Comparison of ENCODE assay signal across 25 mouse cellular contexts in genomic region chr15:62171632-62172031, GRCm38 (mm10).
DNase-seq lines count a peak whose midpoint lies in the region; ATAC-seq and TF ChIP-seq lines count a peak whose summit lies in the region.
"Had no signal": no experiment of that assay in that cellular context is flagged by ENCODE, and none has a peak within 500 bp of the region (broad histone marks: within the 10 kb centered on the region; RNA-seq: fewer than 3 reads in every experiment).

No protein-coding gene starts in this region.

- H3K4me2 ChIP-seq in liver, embryonic 13.5 days = no peak overlapping the region
- no peak overlapping the region for H3K4me2 ChIP-seq in liver, embryonic 11.5 days
- peak overlapping the region; percentile 23 for H3K4me2 ChIP-seq in CH12.LX (ENCODE audit: insufficient read depth, low read depth, poor library complexity, severe bottlenecking)
- H3K4me2 ChIP-seq in liver, postnatal 0 days (ENCODE audit: low read depth, low read length) = no peak overlapping the region
- H3K4me2 ChIP-seq: embryonic facial prominence, embryonic 12.5 days; forebrain, embryonic 12.5 days had no signal

- no peak overlapping the region for H3K9ac ChIP-seq in liver, embryonic 13.5 days
- H3K9ac ChIP-seq in liver, embryonic 11.5 days (ENCODE audit: low read depth, low read length) = no peak overlapping the region
- 0 out of 2 replicates have a peak overlapping the region, but pooled peaks have one; percentile 4 for H3K9ac ChIP-seq in CH12.LX (ENCODE audit: insufficient read depth, low read depth)
- no peak overlapping the region for H3K9ac ChIP-seq in liver, postnatal 0 days (replicated peaks)
- H3K9ac ChIP-seq: embryonic facial prominence, embryonic 12.5 days; forebrain, embryonic 12.5 days had no signal

- in situ Hi-C loops in CH12.LX (cut with MboI; ENCODE audit: low pct_ligation_motif_present, low pct_unique_long_range_greater_than_20kb, low sequenced_read_pairs) = no loop called here

- peak overlapping the region; percentile 41 for H3K27ac ChIP-seq in liver, embryonic 13.5 days
- no peak overlapping the region for H3K27ac ChIP-seq in liver, embryonic 11.5 days (ENCODE audit: low read depth, low read length)
- H3K27ac ChIP-seq in spleen, adult 2 months (ENCODE audit: insufficient read depth, low read length) = peak overlapping the region; percentile 67
- peak overlapping the region; percentile 58 for H3K27ac ChIP-seq in CH12.LX (ENCODE audit: insufficient read depth, low read depth)
- peak overlapping the region; percentile 1; the same call in 1 of the 2 replicates for H3K27ac ChIP-seq in liver, postnatal 0 days (ENCODE audit: low read depth)
- H3K27ac ChIP-seq in embryonic facial prominence, embryonic 10.5 days (replicated peaks) = no peak overlapping the region
- H3K27ac ChIP-seq: embryonic facial prominence, embryonic 12.5 days; forebrain, embryonic 10.5 days; forebrain, embryonic 12.5 days had no signal

- H3K27me3 ChIP-seq in liver, embryonic 13.5 days = no peaks in the 10 kb centered on the region
- H3K27me3 ChIP-seq in liver, embryonic 11.5 days (replicated peaks; ENCODE audit: control insufficient read depth, insufficient read depth, low read length) = no peaks in the 10 kb centered on the region
- H3K27me3 ChIP-seq in spleen, adult 2 months (ENCODE audit: control insufficient read depth, insufficient read depth, low read length) = no peaks in the 10 kb centered on the region
- H3K27me3 ChIP-seq in CH12.LX (replicated peaks) = no peaks in the 10 kb centered on the region
- no peaks in the 10 kb centered on the region for H3K27me3 ChIP-seq in liver, postnatal 0 days (ENCODE audit: insufficient read depth, low read length)
- H3K27me3 ChIP-seq in embryonic facial prominence, embryonic 10.5 days (replicated peaks; ENCODE audit: low read depth, poor library complexity, severe bottlenecking) = no peaks in the 10 kb centered on the region
- H3K27me3 ChIP-seq: embryonic facial prominence, embryonic 12.5 days; forebrain, embryonic 12.5 days had no signal

- TF ChIP-seq RAD21 in CH12.LX (IDR thresholded peaks at IDR 0.05; ENCODE audit: low read depth, low read length) = no peak; the same call in 1 of the 2 replicates

- peaks cover 5% of the 10 kb centered on the region; the same call in 1 of the 2 replicates for H3K36me3 ChIP-seq in liver, embryonic 13.5 days
- peaks cover 3% of the 10 kb centered on the region; the same call in 1 of the 2 replicates for H3K36me3 ChIP-seq in liver, embryonic 11.5 days (ENCODE audit: control insufficient read depth, insufficient read depth, low read length)
- no peaks in the 10 kb centered on the region for H3K36me3 ChIP-seq in spleen, adult 2 months (ENCODE audit: control insufficient read depth, insufficient read depth, low read length)
- peaks cover 31 to 82% of the 10 kb centered on the region in 2 experiments for H3K36me3 ChIP-seq in CH12.LX (replicated peaks in 1 of 2; ENCODE audit: control insufficient read depth in 1 of 2, insufficient read depth in 1 of 2, low read length in 1 of 2)
- H3K36me3 ChIP-seq in liver, postnatal 0 days (replicated peaks; ENCODE audit: insufficient read depth, low read length) = no peaks in the 10 kb centered on the region
- no peaks in the 10 kb centered on the region for H3K36me3 ChIP-seq in embryonic facial prominence, embryonic 10.5 days (replicated peaks)
- H3K36me3 ChIP-seq: embryonic facial prominence, embryonic 12.5 days; forebrain, embryonic 10.5 days; forebrain, embryonic 12.5 days had no signal

- no peaks in the 10 kb centered on the region for H3K9me3 ChIP-seq in liver, embryonic 13.5 days (replicated peaks)
- no peaks in the 10 kb centered on the region for H3K9me3 ChIP-seq in liver, embryonic 11.5 days (ENCODE audit: control insufficient read depth, low read length)
- no peaks in the 10 kb centered on the region for H3K9me3 ChIP-seq in CH12.LX (replicated peaks; ENCODE audit: low read length)
- H3K9me3 ChIP-seq in liver, postnatal 0 days (ENCODE audit: low read length) = no peaks in the 10 kb centered on the region
- H3K9me3 ChIP-seq in embryonic facial prominence, embryonic 10.5 days = no peaks in the 10 kb centered on the region
- H3K9me3 ChIP-seq: embryonic facial prominence, embryonic 12.5 days; forebrain, embryonic 10.5 days; forebrain, embryonic 12.5 days had no signal

- no peak for TF ChIP-seq POLR2A in spleen, adult 2 months (IDR thresholded peaks at IDR 0.05; ENCODE audit: low read depth, low read length)
- no peak; the same call in 1 of the 2 replicates for TF ChIP-seq POLR2A in CH12.LX (IDR thresholded peaks at IDR 0.05; ENCODE audit: low read depth, low read length)

- TF ChIP-seq EP300 in CH12.LX (IDR thresholded peaks at IDR 0.05; ENCODE audit: low read length) = peak; percentile 51; the same call in 1 of the 2 replicates
- TF ChIP-seq EP300 in liver, postnatal 0 days (IDR thresholded peaks at IDR 0.05; ENCODE audit: low read depth) = no peak

- no peak overlapping the region for H3K4me3 ChIP-seq in liver, embryonic 13.5 days (replicated peaks)
- H3K4me3 ChIP-seq in liver, embryonic 11.5 days (ENCODE audit: low read depth, low read length) = no peak overlapping the region
- H3K4me3 ChIP-seq in spleen, adult 2 months (ENCODE audit: extremely low read depth, insufficient read depth, insufficient read length) = no peak overlapping the region
- no peak overlapping the region for H3K4me3 ChIP-seq in CH12.LX (replicated peaks in 1 of 3; ENCODE audit: low read depth in 2 of 3, low read length in 2 of 3, poor library complexity in 1 of 3)
- H3K4me3 ChIP-seq in liver, postnatal 0 days (ENCODE audit: low read depth, low read length) = no peak overlapping the region
- H3K4me3 ChIP-seq in embryonic facial prominence, embryonic 10.5 days = no peak overlapping the region
- H3K4me3 ChIP-seq: embryonic facial prominence, embryonic 12.5 days; erythroblast, embryonic 14.5 days; forebrain, embryonic 10.5 days; forebrain, embryonic 12.5 days had no signal

- no peak for DNase-seq in liver, embryonic 13.5 days
- no peak for DNase-seq in liver, embryonic 11.5 days (ENCODE audit: low spot score)
- DNase-seq in spleen, adult 2 months (ENCODE audit: low read depth in 1 of 2, low spot score in 2 of 2) = no peak
- no peak for DNase-seq in spleen, adult 12 weeks (ENCODE audit: low spot score)
- no peak for DNase-seq in CH12.LX (ENCODE audit: extremely low read depth)
- DNase-seq in liver, postnatal 0 days = no peak
- DNase-seq in embryonic facial prominence, embryonic 10.5 days (ENCODE audit: low spot score) = no peak
- DNase-seq: adrenal gland, adult 8-10 months; adrenal gland, postnatal 14 days; adrenal gland, postnatal 36 days; cerebellum, adult 11 months; cerebellum, adult 18-20 months; cerebellum, adult 8-10 months; cerebellum, adult 9-11 months; cerebellum, postnatal 14 days; cerebellum, postnatal 36 days; embryo, embryonic 11 days had no signal

- 73% methylated on average over 7 of the region's 7 CpGs for WGBS in liver, embryonic 13.5 days (ENCODE audit: insufficient replicate concordance)
- WGBS in liver, embryonic 11.5 days = 71% methylated on average over 7 of the region's 7 CpGs
- WGBS in spleen, adult 2 months = 54% methylated on average over 7 of the region's 7 CpGs
- 77% methylated on average over 7 of the region's 7 CpGs for WGBS in liver, postnatal 0 days (ENCODE audit: insufficient replicate concordance)
- 85% methylated on average over 7 of the region's 7 CpGs for WGBS in embryonic facial prominence, embryonic 10.5 days

- dilution Hi-C loops in CH12.LX (cut with MboI; ENCODE audit: extremely low pct_ligation_motif_present, extremely low pct_unique_long_range_greater_than_20kb, low sequenced_read_pairs) = no loop called here

- H3K4me1 ChIP-seq in liver, embryonic 13.5 days (replicated peaks) = peaks cover 63% of the 10 kb centered on the region
- peaks cover 41% of the 10 kb centered on the region for H3K4me1 ChIP-seq in liver, embryonic 11.5 days (replicated peaks; ENCODE audit: control insufficient read depth, insufficient read depth, low read length)
- H3K4me1 ChIP-seq in spleen, adult 2 months (ENCODE audit: control insufficient read depth, insufficient read depth, insufficient read length) = peaks cover 54% of the 10 kb centered on the region
- H3K4me1 ChIP-seq in CH12.LX (ENCODE audit: control insufficient read depth in 1 of 2, insufficient read depth in 2 of 2) = peaks cover 65 to 98% of the 10 kb centered on the region in 2 experiments
- peaks cover 5% of the 10 kb centered on the region for H3K4me1 ChIP-seq in liver, postnatal 0 days (ENCODE audit: insufficient read depth)
- H3K4me1 ChIP-seq in embryonic facial prominence, embryonic 10.5 days = no peaks in the 10 kb centered on the region; the same call in 1 of the 2 replicates
- H3K4me1 ChIP-seq: embryonic facial prominence, embryonic 12.5 days had no signal

- ATAC-seq in liver, embryonic 13.5 days (ENCODE audit: low read depth) = no peak
- no peak for ATAC-seq in liver, embryonic 11.5 days (replicated peaks; ENCODE audit: low FRiP score)
- no peak for ATAC-seq in liver, postnatal 0 days
- ATAC-seq in erythroblast, adult 5-6 weeks (replicated peaks; ENCODE audit: low FRiP score, poor library complexity, severe bottlenecking) = no peak
- ATAC-seq: CD4-positive, CD25-positive, alpha-beta regulatory T cell, adult 4 months; forebrain, embryonic 14.5 days; forebrain, embryonic 16.5 days had no signal

- TF ChIP-seq CTCF in spleen, adult 2 months (IDR thresholded peaks at IDR 0.05; ENCODE audit: extremely low read depth, insufficient read depth, insufficient read length, insufficient replicate concordance) = no peak
- no peak for TF ChIP-seq CTCF in CH12.LX (conservative IDR thresholded peaks at IDR 0.05 in 1 of 2, IDR thresholded peaks at IDR 0.05 in 1 of 2; ENCODE audit: low read depth in 2 of 2, low read length in 2 of 2)
- TF ChIP-seq CTCF in liver, postnatal 0 days (IDR thresholded peaks at IDR 0.05; ENCODE audit: low read depth) = no peak

- H3K79me2 ChIP-seq in CH12.LX (replicated peaks; ENCODE audit: control insufficient read depth, extremely low read depth, insufficient read depth, poor library complexity, severe bottlenecking) = peaks cover 84% of the 10 kb centered on the region

TF ChIP-seq in CH12.LX, 34 proteins besides CTCF, POLR2A, EP300 and RAD21 (continues in another document):
- TF ChIP-seq CHD2 (IDR thresholded peaks at IDR 0.05; ENCODE audit: low read length) (no peak), SMC3 (IDR thresholded peaks at IDR 0.05; ENCODE audit: low read depth, low read length) (no peak), MAX (IDR thresholded peaks at IDR 0.05; ENCODE audit: low read length) (no peak), KAT2A (IDR thresholded peaks at IDR 0.05; ENCODE audit: insufficient replicate concordance, low read length) (no peak), USF1 (IDR thresholded peaks at IDR 0.05; ENCODE audit: low read depth, low read length) (no peak), ZNF384 (IDR thresholded peaks at IDR 0.05; ENCODE audit: low read depth, low read length) (no peak), ETS1 (conservative IDR thresholded peaks at IDR 0.05; ENCODE audit: low read depth, low read length) (peak; percentile 74; the same call in 1 of the 2 replicates), NELFE (IDR thresholded peaks at IDR 0.05; ENCODE audit: low read depth, low read length) (no peak), MYC (IDR thresholded peaks at IDR 0.05; ENCODE audit: low read depth, low read length) (no peak), BHLHE40 (IDR thresholded peaks at IDR 0.05; ENCODE audit: low read depth, low read length) (peak; percentile 56; the same call in 1 of the 2 replicates)

Comparison
In these comparisons a context has a peak if more than half of its experiments do, and no peak if none do; other contexts are left out.
1. H3K27ac ChIP-seq: peak in liver, embryonic 13.5 days (single experiment), spleen, adult 2 months (single experiment), CH12.LX (single experiment) and liver, postnatal 0 days (single experiment); none in liver, embryonic 11.5 days (single experiment) and embryonic facial prominence, embryonic 10.5 days (single experiment).